Mouse (Mus musculus) lung, postnatal 25 days (tissue): Measurements from ENCODE around the gene Sds.

Experiments
- DNase-seq: peaks from one replicate; pipeline ENCODE4 v3.0.0; 2022; ENCODE audit warnings: low spot score

The Sds gene

DNA sequence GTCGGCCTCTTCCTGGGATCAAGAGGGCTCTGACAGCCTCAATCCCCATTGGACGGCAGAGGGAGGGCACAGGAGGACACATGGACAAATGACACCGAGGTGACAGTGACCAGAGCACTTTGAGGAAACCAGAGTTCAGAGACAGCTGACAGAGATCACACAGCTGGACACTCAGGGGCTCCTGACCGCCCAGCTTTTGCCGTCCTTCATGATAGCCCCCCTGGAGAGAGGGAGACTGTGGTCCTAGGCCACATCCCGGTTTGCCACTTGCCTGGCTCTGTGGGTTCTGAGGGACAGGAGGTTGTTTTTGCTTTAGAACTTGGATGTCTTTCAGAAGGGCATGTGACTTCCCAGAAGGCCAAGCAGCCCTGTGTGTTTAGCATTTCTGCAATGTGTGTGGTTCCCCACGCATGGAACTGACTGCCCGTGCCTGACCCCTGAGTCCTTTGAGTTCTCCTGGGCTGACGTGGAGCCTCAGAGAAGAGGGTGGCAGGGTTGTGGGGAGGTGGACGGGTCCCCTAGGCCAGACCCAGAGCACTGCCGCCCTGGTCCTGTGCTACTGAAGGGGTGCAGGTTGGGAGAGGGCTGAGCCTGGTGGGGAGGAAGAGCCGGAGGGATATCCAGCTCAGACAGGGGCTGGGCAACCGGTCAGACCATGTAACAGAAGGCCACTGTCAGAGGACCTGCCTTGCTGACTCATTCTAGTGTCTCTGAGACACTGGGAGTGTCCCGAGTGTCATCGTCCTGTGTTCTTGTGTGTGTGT lies 40.1 kb downstream of the Sds start:
- peak; percentile 50 for DNase-seq

DNA sequence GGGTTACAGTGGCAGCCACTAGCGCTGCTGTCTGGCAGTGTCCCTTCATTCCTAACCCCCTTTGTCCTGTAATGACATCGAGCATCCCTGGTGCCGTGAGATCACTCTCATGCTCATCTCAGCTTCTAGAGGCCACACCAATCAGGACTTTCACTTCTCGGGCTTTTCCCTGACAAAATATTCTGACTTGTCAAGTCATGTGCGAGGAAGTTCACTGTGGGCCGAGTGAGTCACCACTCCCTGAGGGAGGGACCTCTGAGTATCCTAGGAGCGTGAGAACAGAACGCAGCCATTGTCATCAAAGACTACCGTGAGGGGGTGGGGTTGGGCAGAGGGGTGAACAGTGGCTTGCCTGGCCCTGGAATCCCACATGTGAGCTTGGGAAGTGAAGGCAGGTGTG lies 41.2 kb downstream of the Sds start:
- DNase-seq, result peak; percentile 41

DNA sequence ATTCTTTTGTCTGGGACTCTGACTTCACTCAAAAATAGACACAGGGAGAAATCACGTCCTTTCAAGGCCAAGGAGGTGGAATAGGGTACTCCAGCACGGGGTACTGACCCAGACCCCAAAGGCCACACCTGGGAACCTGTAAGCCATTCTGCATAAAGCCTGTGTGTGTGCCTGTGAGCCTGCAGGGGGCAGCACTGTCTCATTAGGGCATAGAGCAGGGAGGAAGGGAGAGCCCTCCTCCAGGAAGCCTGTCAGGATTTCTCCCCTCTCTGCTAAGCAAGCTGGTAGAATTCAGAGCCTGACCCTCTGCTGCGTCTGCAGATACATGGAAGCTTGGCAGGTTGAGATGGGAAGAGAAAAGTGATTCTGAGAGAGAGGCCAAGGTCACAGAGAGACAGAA lies 46.3 kb downstream of the Sds start:
- peak; percentile 23 for DNase-seq

DNA sequence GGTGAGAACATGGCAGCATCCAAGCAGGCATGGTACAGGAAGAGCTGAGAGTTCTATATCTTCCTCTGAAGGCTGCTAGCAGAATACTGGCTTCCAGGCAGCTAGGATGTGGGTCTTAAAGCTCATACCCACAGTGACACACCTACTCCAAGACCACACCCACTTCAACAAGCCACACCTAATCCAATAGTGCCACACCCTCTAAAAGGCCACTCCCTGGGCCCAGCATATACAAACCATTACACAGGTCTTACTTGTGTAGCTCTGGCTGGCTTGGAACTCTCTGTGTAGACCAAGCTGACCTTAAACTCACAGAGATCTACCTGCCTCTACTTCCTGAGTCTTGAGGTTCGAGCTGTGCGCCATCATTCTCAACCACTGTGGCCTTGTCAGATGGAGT lies 48.4 kb downstream of the Sds start:
- DNase-seq, result no peak

DNA sequence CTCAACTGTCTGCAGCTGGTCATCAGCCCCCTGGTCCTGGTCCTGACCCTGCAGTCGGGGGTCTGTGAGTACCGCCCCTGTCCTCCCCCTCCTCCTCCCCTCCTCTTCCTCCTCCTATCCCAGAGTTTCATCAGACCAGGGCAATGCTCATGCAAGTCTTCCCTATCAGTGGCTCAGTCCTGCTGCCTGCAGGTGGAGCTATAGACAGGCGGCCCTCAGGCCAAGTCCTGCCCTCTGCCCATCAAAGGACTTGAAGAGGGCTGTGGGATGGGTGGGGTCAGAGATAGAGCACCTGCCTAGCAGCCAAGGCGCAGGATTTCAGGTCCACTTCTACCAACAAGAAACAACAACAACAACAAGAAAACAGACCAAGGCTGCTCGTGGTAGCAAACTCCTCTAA lies 49.4 kb downstream of the Sds start:
- peak; percentile 18 for DNase-seq

DNA sequence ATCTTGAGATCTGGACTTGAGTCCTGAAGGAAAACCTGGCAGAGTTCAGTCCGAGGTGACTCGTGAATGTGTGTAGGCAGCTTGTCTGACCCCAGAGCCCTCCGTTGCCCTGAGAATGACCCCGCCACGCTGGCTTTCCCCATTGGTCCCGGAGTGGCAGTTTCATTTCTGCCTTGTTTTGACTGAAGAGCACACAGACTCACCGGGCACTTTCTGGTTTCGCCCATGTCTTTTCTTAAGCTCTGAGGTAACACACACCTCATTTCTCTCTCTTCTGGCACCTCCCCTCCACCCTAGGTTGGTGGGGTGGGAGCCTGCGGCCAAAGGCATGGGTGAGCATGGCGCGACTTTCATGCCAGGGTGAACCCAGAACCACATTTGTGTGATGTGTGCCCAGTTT lies 50.0 kb downstream of the Sds start:
- DNase-seq, result no peak

DNA sequence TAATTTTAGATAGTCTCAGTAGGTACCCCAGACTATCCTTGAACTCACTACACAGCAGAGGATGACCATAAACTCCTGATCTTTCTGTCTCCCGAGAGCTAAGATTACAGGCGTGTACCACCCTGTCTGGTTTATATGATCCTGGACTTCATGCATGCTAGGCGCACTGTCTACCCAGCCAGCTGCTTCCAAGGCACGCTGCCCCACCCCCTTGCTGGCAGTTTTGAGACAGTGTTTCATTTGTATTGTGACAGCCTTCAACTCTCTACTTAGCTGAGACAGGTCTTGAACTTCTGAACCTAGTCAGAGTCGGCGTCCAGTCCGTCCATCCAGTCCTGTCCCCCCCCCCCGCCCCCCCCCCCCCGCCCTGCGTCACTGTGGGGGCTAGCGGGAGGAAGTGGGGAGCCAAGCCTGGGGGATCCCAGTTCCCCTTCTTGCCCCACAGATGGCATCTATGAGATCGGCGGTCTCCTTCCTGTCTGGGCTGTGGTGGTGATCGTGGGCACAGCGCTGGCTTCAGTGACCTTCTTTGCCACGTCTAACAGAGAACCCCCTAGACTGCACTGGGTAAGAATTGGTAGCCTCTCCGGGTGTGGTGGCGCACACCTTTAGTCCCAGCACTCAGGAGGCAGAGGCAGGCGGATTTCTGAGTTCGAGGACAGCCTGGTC lies 51.1 kb downstream of the Sds start:
- DNase-seq, result no peak

DNA sequence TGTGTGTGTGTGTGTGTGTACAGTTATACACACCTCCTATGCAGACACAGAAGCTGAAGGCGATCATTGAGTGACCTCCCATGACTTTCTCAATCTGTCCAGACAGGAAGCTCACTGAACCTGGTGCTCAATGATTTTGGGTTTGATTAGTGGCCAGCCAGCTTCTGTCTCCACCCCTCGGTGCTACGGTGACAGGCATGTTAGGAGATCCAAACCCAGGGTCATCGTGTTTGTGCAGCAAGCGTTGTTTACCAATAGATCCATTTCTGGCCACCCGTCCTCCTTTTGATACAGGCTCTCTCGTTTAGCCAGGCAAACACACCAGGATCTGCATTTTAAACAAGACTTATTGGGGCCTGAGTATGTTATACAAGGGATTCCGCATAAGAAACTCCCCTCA lies 55.3 kb downstream of the Sds start:
- no peak for DNase-seq
